Mouse (Mus musculus) left cerebral cortex, adult 2 months (tissue): ENCODE data around the gene Pnmal2. TPM values are rescaled to one million over a fixed set of nuclear protein-coding genes. Genes with fewer than 3 reads are reported as not detected.

ENCODE experiments used
- DNase-seq, 2 experiments: peaks; one replicate each; pipeline ENCODE4 v3.0.0; 2021 to 2022; ENCODE audit warnings: low spot score in 2 of 2, mixed read lengths in 1 of 2; ENCODE audit errors: extremely low spot score in 1 of 2
- H3K27ac ChIP-seq: fragments of 200-600 bp; 2 replicates; pipeline ENCODE4 v1.8.1; 2022
- H3K4me3 ChIP-seq: fragments of 200-600 bp; 2 replicates; pipeline ENCODE4 v1.8.1; 2022
- CTCF ChIP-seq: fragments of 200-600 bp; IDR thresholded peaks from 2 replicates; pipeline ENCODE4 v1.8.1; 2022; ENCODE audit warnings: antibody characterized with exemption, mild to moderate bottlenecking, moderate library complexity
- intact Hi-C: fragments of 180-260 bp; cut with DNase I; formaldehyde crosslinking; loops from one replicate; pipeline ENCODE4 v1.15.1; 2025
- total RNA-seq, 2 experiments: library from RNA; stranded (reverse); gene quantifications; 2 replicates each; pipeline ENCODE4 v1.2.3; 2021

Pnmal2 gene
- total RNA-seq, 2 experiments from 2014 or later: 304 to 311 TPM

- intact Hi-C loops: no loop called here
- TF ChIP-seq CTCF: no peak
- DNase-seq: no peak
- H3K4me3 ChIP-seq: no peak overlapping the region
- no peak overlapping the region for H3K27ac ChIP-seq
These were observed 23.9 kb downstream of the Pnmal2 start for GRCm38 (mm10) chr7:16968414-16968813.

GRCm38 (mm10) chr7:16971160-16971559, 26.7 kb downstream of the Pnmal2 start:
- intact Hi-C loops: no loop called here
- no peak overlapping the region for H3K27ac ChIP-seq
- no peak overlapping the region for H3K4me3 ChIP-seq
- DNase-seq: no peak
- no peak for TF ChIP-seq CTCF

GRCm38 (mm10) chr7:16974018-16974417, 29.5 kb downstream of the Pnmal2 start:
- no peak for TF ChIP-seq CTCF
- peak overlapping the region; percentile 59 for H3K27ac ChIP-seq

GRCm38 (mm10) chr7:16976298-16976697, 31.8 kb downstream of the Pnmal2 start:
- Histone ChIP-seq H3K4me3 (no peak overlapping the region), H3K27ac (no peak overlapping the region)
- no peak for DNase-seq
- intact Hi-C loops: no loop called here
- no peak for TF ChIP-seq CTCF

More at GRCm38 (mm10) chr7:16974018-16974417, 29.5 kb downstream of the Pnmal2 start:
- H3K4me3 ChIP-seq: no peak overlapping the region
- no peak for DNase-seq
- intact Hi-C loops: no loop called here

GRCm38 (mm10) chr7:16978173-16978572, 33.7 kb downstream of the Pnmal2 start:
- Histone ChIP-seq H3K27ac (no peak overlapping the region), H3K4me3 (no peak overlapping the region)
- TF ChIP-seq CTCF: no peak
- DNase-seq: no peak
- intact Hi-C loops: no loop called here

GRCm38 (mm10) chr7:16978593-16978992, 34.1 kb downstream of the Pnmal2 start:
- Histone ChIP-seq H3K4me3 (no peak overlapping the region), H3K27ac (no peak overlapping the region)
- no peak for DNase-seq
- TF ChIP-seq CTCF: no peak
- intact Hi-C loops: no loop called here

- DNase-seq: peak in 1 of 2 experiments; percentile 51
These were observed 35.9 kb downstream of the Pnmal2 start for GRCm38 (mm10) chr7:16980348-16980747.

GRCm38 (mm10) chr7:16982859-16983568, 38.5 kb downstream of the Pnmal2 start, which contains the start of gene Gm42372:
Gene Gm42372 (plus strand): TSS chr7:16983086.
- DNase-seq: peak; percentile 87 to 91
- TF ChIP-seq CTCF: no peak
- intact Hi-C loops: no loop called here
- Histone ChIP-seq H3K27ac (peak within 1 kb of the TSS; percentile 96), H3K4me3 (peak within 1 kb of the TSS; percentile 64)

More at GRCm38 (mm10) chr7:16980348-16980747, 35.9 kb downstream of the Pnmal2 start:
- Histone ChIP-seq H3K4me3 (peak overlapping the region; percentile 32), H3K27ac (peak overlapping the region; percentile 84)
- no peak for TF ChIP-seq CTCF
- intact Hi-C loops: no loop called here

- peak overlapping the region; percentile 15 for H3K27ac ChIP-seq
- intact Hi-C loops: no loop called here
- 0 out of 2 replicates have a peak overlapping the region, but pooled peaks have one; percentile 3 for H3K4me3 ChIP-seq
- no peak for DNase-seq
- no peak for TF ChIP-seq CTCF
These were observed 43.2 kb downstream of the Pnmal2 start for GRCm38 (mm10) chr7:16987541-16988149.

GRCm38 (mm10) chr7:16988405-16988804, 43.9 kb downstream of the Pnmal2 start:
- intact Hi-C loops: no loop called here
- no peak overlapping the region for H3K4me3 ChIP-seq
- no peak overlapping the region for H3K27ac ChIP-seq
- no peak for DNase-seq
- no peak for TF ChIP-seq CTCF

GRCm38 (mm10) chr7:16990006-16990744, 45.7 kb downstream of the Pnmal2 start:
- Histone ChIP-seq H3K4me3 (no peak overlapping the region), H3K27ac (no peak overlapping the region)
- intact Hi-C loops: no loop called here
- TF ChIP-seq CTCF: no peak
- DNase-seq: no peak
